Mouse (Mus musculus) embryonic stem cell, embryonic (primary cell): Measurements from ENCODE around the gene Slain2.

ENCODE experiments used
- CTCF ChIA-PET, 4 experiments: fragments of 300-600 bp in 2 of 4; fragments of 350-600 bp in 2 of 4; sonication (Branson Sonifier 250); formaldehyde crosslinking; loops; one replicate each; lab custom pipeline; 2022; ENCODE audit warnings: inconsistent platforms in 2 of 4; lab: Charles Lee
- POLR2A ChIA-PET, 4 experiments: fragments of 300-600 bp in 2 of 4; fragments of 350-600 bp in 2 of 4; sonication (Branson Sonifier 250); formaldehyde crosslinking; loops; one replicate each; lab custom pipeline; 2022; ENCODE audit warnings: antibody characterized with exemption in 4 of 4, inconsistent platforms in 1 of 4; lab: Charles Lee

Gene Slain2

GRCm38 (mm10) chr5:72913648-72914557 lies at the start of gene Slain2:
Slain2 (plus strand) TSS chr5:72914304.
- POLR2A ChIA-PET: interaction anchor here (0.8 to 16.7 kb wide), 46 partner anchors 9 to 1179 kb away, joined by 3 to 284 read pairs (median 5); partner anchors contain the start of genes Fryl (in 2 of the 4), Nfxl1 (in 1 of the 4), Ociad1 (in 1 of the 4) and Slc10a4 (in 1 of the 4)
- CTCF ChIA-PET: interaction anchor here in 2 of 4 experiments (0.5 to 2.1 kb wide), 9 partner anchors 8 to 561 kb away, joined by 3 to 8 read pairs (median 4); partner anchors contain the start of gene Tec (in 1 of the 2)

DNA sequence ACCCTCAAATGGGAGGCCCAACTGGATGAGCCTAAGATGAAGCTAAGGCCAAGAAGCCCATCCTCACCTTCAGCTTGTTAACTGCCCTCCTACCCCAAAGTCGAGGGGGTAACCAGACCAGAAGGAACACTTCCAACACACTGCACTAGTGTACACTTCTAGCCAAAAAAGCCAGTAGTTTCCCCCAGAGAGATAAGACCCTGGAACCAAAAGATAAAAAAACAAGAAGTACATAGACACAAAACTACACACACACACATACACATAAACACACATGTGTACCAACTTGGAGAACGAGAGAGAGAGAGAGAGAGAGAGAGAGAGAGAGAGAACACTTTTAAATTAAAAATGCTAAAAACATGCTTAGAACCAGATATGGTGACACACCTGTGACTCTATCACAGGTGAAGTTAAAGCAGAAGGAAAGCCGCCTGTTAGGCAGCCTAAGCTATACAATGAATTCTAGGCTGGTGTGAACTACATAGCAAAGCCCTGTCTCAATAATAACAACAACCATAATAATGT lies 49.4 kb upstream of the Slain2 start:
- CTCF ChIA-PET: interaction anchor here in 1 of 4 experiments (0.7 kb wide), 1 partner anchor 569 kb away, joined by 7 read pairs; no protein-coding TSS in a partner anchor
- POLR2A ChIA-PET: interaction anchor here in 1 of 4 experiments (0.7 kb wide), 1 partner anchor 12 kb away, joined by 4 read pairs; no protein-coding TSS in a partner anchor

DNA sequence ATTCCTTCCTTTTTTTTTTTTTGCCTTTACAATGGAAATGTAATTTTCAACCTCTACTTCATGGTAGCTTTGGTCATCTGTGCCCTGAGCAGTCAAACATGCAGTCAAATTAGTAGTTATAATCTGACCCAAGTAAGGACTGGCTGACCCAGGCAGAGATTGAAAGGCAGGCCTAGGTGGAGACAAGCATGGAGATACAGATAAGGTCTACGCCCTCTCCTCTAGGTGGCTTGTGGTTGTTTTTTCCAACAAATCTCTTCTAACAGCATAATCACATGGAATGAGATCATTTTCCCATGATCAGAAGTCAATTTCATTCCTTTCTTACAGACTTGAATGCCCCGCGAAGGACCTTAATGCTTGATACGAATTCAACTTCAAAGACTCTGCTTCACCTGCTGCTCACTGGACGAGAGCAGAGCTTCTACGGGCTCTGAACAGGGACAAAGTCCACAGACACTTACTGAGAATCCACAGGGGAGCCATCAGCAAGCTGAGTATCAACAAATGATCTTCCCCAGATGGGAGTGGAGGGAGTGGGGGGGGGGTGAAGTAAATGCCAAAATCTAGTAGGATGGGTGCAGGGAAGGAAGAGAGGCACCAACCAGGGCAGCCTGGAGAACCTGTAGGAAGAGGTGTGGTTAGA lies 47.7 kb upstream of the Slain2 start:
- ChIA-PET POLR2A (interaction anchor here in 2 of 4 experiments (0.6 to 2.5 kb wide), 4 partner anchors 10 to 149 kb away, joined by 4 to 6 read pairs (median 5); no protein-coding TSS in a partner anchor), CTCF (interaction anchor here in 1 of 4 experiments (1.0 to 1.4 kb wide), 2 partner anchors 9 to 25 kb away, joined by 3 to 4 read pairs; no protein-coding TSS in a partner anchor)

- ChIA-PET POLR2A (interaction anchor here (0.5 to 3.0 kb wide), 12 partner anchors 8 to 93 kb away, joined by 3 to 17 read pairs (median 4); partner anchors contain the start of gene Slain2 (in 1 of the 4)), CTCF (interaction anchor here in 1 of 4 experiments (1.0 to 1.4 kb wide), 2 partner anchors 8 to 24 kb away, joined by 3 to 4 read pairs; no protein-coding TSS in a partner anchor)
These were observed 47.0 kb upstream of the Slain2 start for GRCm38 (mm10) chr5:72867036-72867672.

DNA sequence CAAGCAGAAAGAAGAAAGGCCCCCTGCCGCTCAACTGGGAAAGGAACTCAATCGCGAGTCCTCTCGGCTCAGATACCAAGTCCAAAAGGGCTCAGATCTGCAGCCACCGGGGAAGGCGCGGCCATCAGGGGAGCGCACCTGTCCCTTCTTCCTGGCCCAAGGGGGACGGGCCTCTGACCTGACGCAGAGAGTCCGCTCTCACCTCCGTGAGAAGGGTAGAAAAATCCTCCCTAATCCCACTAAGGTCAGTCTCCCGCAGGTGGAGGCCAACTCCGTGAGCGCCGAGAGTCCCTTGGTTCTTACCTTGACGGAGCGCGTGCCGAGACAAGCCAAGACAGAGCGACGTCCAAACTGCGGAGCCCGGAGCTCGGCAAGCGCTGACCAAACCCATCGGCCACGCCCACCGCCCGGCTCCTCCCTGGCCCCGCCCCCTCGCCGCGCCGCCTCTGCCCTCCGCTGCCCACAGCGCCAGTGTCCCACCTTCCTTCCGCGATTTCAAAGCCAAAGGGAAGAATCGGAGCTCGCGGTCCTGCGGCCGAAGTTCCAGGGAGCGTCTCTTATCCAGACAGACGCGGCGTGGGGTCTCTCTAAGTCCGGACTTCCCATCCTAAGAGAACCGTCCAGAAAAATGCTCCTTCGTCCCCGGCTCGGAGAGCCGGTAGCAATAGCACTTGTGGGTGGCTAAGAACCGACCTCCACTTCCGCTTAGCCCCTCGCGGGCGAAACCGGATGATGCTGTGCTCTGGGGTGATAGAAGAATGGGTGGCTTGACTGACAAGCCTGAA lies 45.8 kb upstream of the Slain2 start, which contains the start of gene Tec:
TSS of gene Tec (minus strand) at position 393 of the 785 bp plus-strand sequence.
- CTCF ChIA-PET: interaction anchor here in 2 of 4 experiments (0.6 to 1.1 kb wide), 3 partner anchors 35 to 309 kb away, joined by 3 to 6 read pairs (median 4); partner anchors contain the start of gene Nfxl1 (in 1 of the 2)
- POLR2A ChIA-PET: interaction anchor here in 3 of 4 experiments (0.7 to 3.0 kb wide), 19 partner anchors 8 to 665 kb away, joined by 3 to 17 read pairs (median 4); partner anchors contain the start of gene Slain2 (in 1 of the 3)

GRCm38 (mm10) chr5:72869779-72870608 lies 44.1 kb upstream of the Slain2 start:
- POLR2A ChIA-PET: interaction anchor here in 3 of 4 experiments (0.6 to 3.0 kb wide), 14 partner anchors 9 to 699 kb away, joined by 3 to 17 read pairs (median 4); partner anchors contain the start of gene Slain2 (in 2 of the 3)
- CTCF ChIA-PET: interaction anchor here (0.5 to 1.4 kb wide), 7 partner anchors 22 to 291 kb away, joined by 3 to 11 read pairs (median 4); no protein-coding TSS in a partner anchor

DNA sequence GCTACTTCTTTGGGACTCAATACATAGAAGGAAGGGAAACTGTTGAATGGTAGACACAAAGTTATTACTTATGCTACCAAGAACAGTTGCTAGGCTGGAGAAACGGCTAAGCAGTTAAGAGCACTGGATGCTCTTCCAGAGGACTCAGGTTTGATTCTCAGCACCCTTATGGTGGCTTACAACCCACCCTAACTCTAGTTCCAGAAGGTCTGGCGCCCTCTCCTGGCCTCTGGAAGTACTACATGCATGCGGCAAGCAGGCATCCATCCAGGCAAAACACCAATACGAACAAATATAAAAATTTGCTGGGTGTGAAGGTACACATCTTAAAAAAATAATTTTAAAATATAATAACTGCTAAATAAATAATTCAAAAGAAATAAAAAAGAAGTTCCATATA lies 43.0 kb upstream of the Slain2 start:
- ChIA-PET CTCF (interaction anchor here in 1 of 4 experiments (1.5 kb wide), 1 partner anchor 24 kb away, joined by 3 read pairs; no protein-coding TSS in a partner anchor), POLR2A (no interaction called here)

DNA sequence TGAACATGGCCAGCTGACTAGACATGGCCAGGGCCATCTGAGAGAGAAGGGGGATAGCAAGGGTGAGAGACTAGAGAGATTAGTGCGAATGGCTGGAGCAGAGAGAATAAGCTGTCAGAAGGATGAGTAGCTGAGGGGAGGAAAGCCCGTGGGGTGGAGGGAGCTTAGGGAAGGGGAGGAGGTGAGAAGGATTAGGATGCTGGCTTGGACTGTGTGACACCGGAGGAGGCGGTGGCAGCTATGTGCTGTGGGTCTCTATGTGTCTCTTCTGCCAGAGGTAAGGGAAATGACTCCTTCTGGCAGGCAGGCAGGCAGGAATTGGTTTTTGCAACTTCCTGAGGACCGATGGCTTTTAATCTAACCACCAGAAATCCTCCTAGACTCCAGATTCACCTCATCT lies 34.4 kb upstream of the Slain2 start:
- CTCF ChIA-PET: interaction anchor here in 1 of 4 experiments (0.7 kb wide), 1 partner anchor 97 kb away, joined by 4 read pairs; no protein-coding TSS in a partner anchor
- POLR2A ChIA-PET: interaction anchor here in 2 of 4 experiments (0.5 to 2.1 kb wide), 3 partner anchors 10 to 46 kb away, joined by 3 to 7 read pairs (median 3); partner anchors contain the start of gene Tec (in 1 of the 2)

DNA sequence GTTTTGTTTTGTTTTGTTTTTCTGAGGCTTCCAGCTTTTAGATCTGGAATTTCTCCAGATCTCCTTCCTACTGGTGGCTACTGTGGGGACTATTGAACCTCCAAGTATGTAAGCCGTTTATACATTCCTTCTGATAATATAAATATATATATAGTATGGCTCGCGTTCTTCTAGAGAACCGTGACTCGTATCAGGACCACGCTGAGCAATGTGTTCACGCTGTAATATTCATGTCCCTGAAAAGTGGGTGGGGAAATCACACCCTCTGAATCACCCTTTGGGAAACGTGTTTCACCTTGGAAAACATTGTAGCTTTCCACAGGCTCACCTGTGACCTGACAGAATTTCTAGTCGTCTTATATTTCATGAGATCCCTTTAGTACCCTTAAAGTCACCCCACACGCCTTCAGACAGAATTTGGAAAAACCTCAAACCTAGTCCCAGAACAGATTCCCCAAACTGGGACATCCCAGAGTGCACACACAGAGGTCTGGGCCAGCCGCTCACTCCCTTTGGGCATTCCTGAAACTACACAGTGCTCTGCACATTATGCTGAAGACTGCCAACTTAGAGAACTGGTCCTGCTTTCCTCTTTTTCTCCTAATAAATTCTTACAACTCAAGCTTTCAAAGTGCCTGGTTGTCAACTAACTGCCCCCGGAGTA lies 32.2 kb upstream of the Slain2 start:
- ChIA-PET POLR2A (interaction anchor here in 3 of 4 experiments (0.5 to 1.2 kb wide), 3 partner anchors 10 to 302 kb away, joined by 4 to 5 read pairs (median 5); no protein-coding TSS in a partner anchor), CTCF (no interaction called here)

- ChIA-PET POLR2A (interaction anchor here in 1 of 4 experiments (1.2 kb wide), 1 partner anchor 9 kb away, joined by 4 read pairs; no protein-coding TSS in a partner anchor), CTCF (no interaction called here)
These were observed 31.7 kb upstream of the Slain2 start for GRCm38 (mm10) chr5:72882412-72882765.

DNA sequence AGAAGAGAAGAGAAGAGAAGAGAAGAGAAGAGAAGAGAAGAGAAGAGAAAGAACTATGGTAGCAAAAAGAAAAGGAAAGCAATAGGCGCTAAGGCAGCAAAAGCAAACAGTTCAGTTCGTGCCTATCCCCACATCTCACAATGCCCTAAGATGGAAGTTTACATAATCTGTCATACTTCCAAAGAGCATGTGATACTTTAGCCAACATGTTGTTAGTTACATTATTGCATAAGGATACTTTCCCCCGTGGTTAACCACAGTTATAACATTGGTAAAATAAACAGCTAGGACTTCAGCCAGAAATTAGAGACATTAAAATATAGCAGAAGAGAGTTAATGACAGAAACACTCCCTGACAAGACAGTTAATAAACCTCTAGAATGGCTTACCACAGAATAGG lies 30.4 kb upstream of the Slain2 start:
- ChIA-PET CTCF (no interaction called here), POLR2A (no interaction called here)

- CTCF ChIA-PET: no interaction called here
- POLR2A ChIA-PET: no interaction called here
These were observed 27.5 kb upstream of the Slain2 start for GRCm38 (mm10) chr5:72886458-72887222.

- POLR2A ChIA-PET: interaction anchor here in 2 of 4 experiments (0.8 to 1.3 kb wide), 5 partner anchors 12 to 27 kb away, joined by 3 read pairs; no protein-coding TSS in a partner anchor
These were observed 25.8 kb upstream of the Slain2 start for GRCm38 (mm10) chr5:72888260-72888659.

DNA sequence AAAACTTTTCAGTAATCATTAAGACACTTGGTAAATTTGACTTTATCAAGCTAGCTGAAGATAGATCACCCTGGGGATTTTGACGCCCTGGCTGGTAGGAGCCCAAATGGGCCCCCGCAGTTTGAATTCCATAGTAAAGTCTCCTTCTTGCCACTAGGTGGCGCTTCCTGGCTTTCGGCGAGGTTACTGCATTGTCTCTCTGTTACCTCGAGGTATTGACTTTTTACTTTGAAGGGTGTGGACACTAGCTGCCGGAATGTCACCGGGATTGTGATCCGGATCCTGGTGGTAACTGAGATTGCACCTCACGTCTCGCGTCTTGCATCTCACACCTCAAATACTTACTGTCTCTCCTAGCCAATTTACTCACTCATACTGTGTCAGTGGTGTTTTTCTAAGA lies 22.6 kb upstream of the Slain2 start:
- ChIA-PET CTCF (interaction anchor here (0.6 to 1.4 kb wide), 17 partner anchors 9 to 427 kb away, joined by 3 to 9 read pairs (median 4); partner anchors contain the start of gene Nfxl1 (in 1 of the 4)), POLR2A (interaction anchor here (0.6 to 2.0 kb wide), 16 partner anchors 9 to 599 kb away, joined by 3 to 15 read pairs (median 4); partner anchors contain the start of genes Slain2 (in 3 of the 4) and Tec (in 1 of the 4))

More at GRCm38 (mm10) chr5:72888260-72888659, 25.8 kb upstream of the Slain2 start:
- CTCF ChIA-PET: no interaction called here
